Mouse (Mus musculus): ENCODE data around the gene Mfn2. TPM values are rescaled to one million over a fixed set of nuclear protein-coding genes. Genes with fewer than 3 reads are reported as not detected.

The Mfn2 gene
- polyA plus RNA-seq, 1 experiment from 2014 or later: 104 TPM

GRCm38 (mm10) chr4:147935904-147936303 is 31.4 kb upstream of the Mfn2 start:
- Histone ChIP-seq H3K4me3 (peak overlapping the region; percentile 55), H3K27ac (no peak overlapping the region), H3K9ac (peak overlapping the region; percentile 57; the same call in 1 of the 2 replicates), H3K9me3 (no peaks in the 10 kb centered on the region), H3K27me3 (replicated peaks) (no peaks in the 10 kb centered on the region), H3K36me3 (replicated peaks) (no peaks in the 10 kb centered on the region), H3K4me1 (peaks cover 17% of the 10 kb centered on the region), H3K4me2 (peak overlapping the region; percentile 94)
- no peak for ATAC-seq (replicated peaks)
- WGBS: 24% methylated on average over 9 of the region's 9 CpGs

GRCm38 (mm10) chr4:147934611-147935010 is 30.1 kb upstream of the Mfn2 start:
- Histone ChIP-seq H3K9ac (no peak overlapping the region), H3K36me3 (replicated peaks) (no peaks in the 10 kb centered on the region), H3K9me3 (no peaks in the 10 kb centered on the region), H3K4me2 (no peak overlapping the region), H3K4me1 (peaks cover 11% of the 10 kb centered on the region), H3K27me3 (replicated peaks) (no peaks in the 10 kb centered on the region), H3K4me3 (no peak overlapping the region), H3K27ac (no peak overlapping the region)
- ATAC-seq (replicated peaks): no peak
- 82% methylated on average over 4 of the region's 4 CpGs for WGBS

GRCm38 (mm10) chr4:147934134-147934533 is 29.6 kb upstream of the Mfn2 start:
- H3K27me3 ChIP-seq (replicated peaks): no peaks in the 10 kb centered on the region

GRCm38 (mm10) chr4:147930946-147931345 is 26.4 kb upstream of the Mfn2 start:
- no peak overlapping the region for H3K4me3 ChIP-seq
- no peak overlapping the region for H3K27ac ChIP-seq
- WGBS: 95% methylated on average over 14 of the region's 14 CpGs
- no peaks in the 10 kb centered on the region for H3K36me3 ChIP-seq (replicated peaks)
- H3K9me3 ChIP-seq: no peaks in the 10 kb centered on the region
- no peak overlapping the region for H3K9ac ChIP-seq
- ATAC-seq (replicated peaks): no peak
- no peak overlapping the region for H3K4me2 ChIP-seq
- H3K27me3 ChIP-seq (replicated peaks): no peaks in the 10 kb centered on the region
- H3K4me1 ChIP-seq: peaks cover 1% of the 10 kb centered on the region

More at GRCm38 (mm10) chr4:147934134-147934533, 29.6 kb upstream of the Mfn2 start:
- Histone ChIP-seq H3K9ac (no peak overlapping the region), H3K4me1 (peaks cover 11% of the 10 kb centered on the region), H3K4me3 (no peak overlapping the region), H3K27ac (no peak overlapping the region), H3K36me3 (replicated peaks) (no peaks in the 10 kb centered on the region), H3K9me3 (no peaks in the 10 kb centered on the region), H3K4me2 (no peak overlapping the region)
- no peak for ATAC-seq (replicated peaks)
- 71% methylated on average over 3 of the region's 3 CpGs for WGBS

GRCm38 (mm10) chr4:147928540-147928939 is 24.0 kb upstream of the Mfn2 start:
- 55% methylated on average over 7 of the region's 7 CpGs for WGBS
- no peak for ATAC-seq (replicated peaks)
- H3K9ac ChIP-seq: no peak overlapping the region
- H3K4me3 ChIP-seq: no peak overlapping the region
- no peaks in the 10 kb centered on the region for H3K9me3 ChIP-seq
- H3K4me1 ChIP-seq: no peaks in the 10 kb centered on the region
- no peak overlapping the region for H3K4me2 ChIP-seq
- H3K27ac ChIP-seq: no peak overlapping the region
- no peaks in the 10 kb centered on the region for H3K36me3 ChIP-seq (replicated peaks)
- H3K27me3 ChIP-seq (replicated peaks): no peaks in the 10 kb centered on the region

GRCm38 (mm10) chr4:147928136-147928535 is 23.6 kb upstream of the Mfn2 start:
- no peaks in the 10 kb centered on the region for H3K27me3 ChIP-seq (replicated peaks)
- H3K9ac ChIP-seq: no peak overlapping the region
- no peaks in the 10 kb centered on the region for H3K36me3 ChIP-seq (replicated peaks)
- no peaks in the 10 kb centered on the region for H3K4me1 ChIP-seq
- no peak overlapping the region for H3K4me3 ChIP-seq
- ATAC-seq (replicated peaks): no peak
- no peaks in the 10 kb centered on the region for H3K9me3 ChIP-seq
- H3K27ac ChIP-seq: no peak overlapping the region
- WGBS: 21% methylated on average over 9 of the region's 9 CpGs
- H3K4me2 ChIP-seq: no peak overlapping the region

GRCm38 (mm10) chr4:147927705-147928104 is 23.2 kb upstream of the Mfn2 start:
- Histone ChIP-seq H3K9me3 (no peaks in the 10 kb centered on the region), H3K9ac (no peak overlapping the region), H3K4me3 (no peak overlapping the region), H3K36me3 (replicated peaks) (no peaks in the 10 kb centered on the region), H3K4me1 (no peaks in the 10 kb centered on the region), H3K4me2 (no peak overlapping the region), H3K27ac (no peak overlapping the region), H3K27me3 (replicated peaks) (no peaks in the 10 kb centered on the region)
- no peak for ATAC-seq (replicated peaks)
- 49% methylated on average over 8 of the region's 8 CpGs for WGBS

GRCm38 (mm10) chr4:147922341-147922740 is 17.8 kb upstream of the Mfn2 start:
- Histone ChIP-seq H3K9me3 (no peaks in the 10 kb centered on the region), H3K4me2 (no peak overlapping the region), H3K4me3 (no peak overlapping the region), H3K27me3 (replicated peaks) (no peaks in the 10 kb centered on the region), H3K27ac (no peak overlapping the region), H3K9ac (no peak overlapping the region), H3K36me3 (replicated peaks) (no peaks in the 10 kb centered on the region), H3K4me1 (no peaks in the 10 kb centered on the region)
- 80% methylated on average over 11 of the region's 11 CpGs for WGBS
- no peak for ATAC-seq (replicated peaks)

- Histone ChIP-seq H3K9ac (no peak overlapping the region), H3K27me3 (replicated peaks) (no peaks in the 10 kb centered on the region), H3K4me2 (no peak overlapping the region), H3K27ac (no peak overlapping the region), H3K9me3 (no peaks in the 10 kb centered on the region), H3K4me1 (no peaks in the 10 kb centered on the region), H3K4me3 (no peak overlapping the region), H3K36me3 (replicated peaks) (no peaks in the 10 kb centered on the region)
- no peak for ATAC-seq (replicated peaks)
- 21% methylated on average over 10 of the region's 10 CpGs for WGBS
Measured at GRCm38 (mm10) chr4:147920973-147921372, 16.5 kb upstream of the Mfn2 start.

- WGBS: 57% methylated on average over 7 of the region's 7 CpGs
- no peak for ATAC-seq (replicated peaks)
- Histone ChIP-seq H3K27ac (no peak overlapping the region), H3K4me1 (no peaks in the 10 kb centered on the region), H3K27me3 (replicated peaks) (no peaks in the 10 kb centered on the region), H3K4me2 (no peak overlapping the region), H3K9ac (no peak overlapping the region), H3K36me3 (replicated peaks) (no peaks in the 10 kb centered on the region), H3K4me3 (no peak overlapping the region), H3K9me3 (no peaks in the 10 kb centered on the region)
Measured at GRCm38 (mm10) chr4:147918459-147919121, 14.1 kb upstream of the Mfn2 start.

GRCm38 (mm10) chr4:147909486-147909885 is 5.0 kb upstream of the Mfn2 start:
- no peak for ATAC-seq (replicated peaks)
- Histone ChIP-seq H3K4me3 (no peak overlapping the region), H3K27ac (no peak overlapping the region), H3K27me3 (replicated peaks) (no peaks in the 10 kb centered on the region), H3K9ac (no peak overlapping the region), H3K4me1 (peaks cover 4% of the 10 kb centered on the region), H3K36me3 (replicated peaks) (no peaks in the 10 kb centered on the region), H3K9me3 (no peaks in the 10 kb centered on the region), H3K4me2 (no peak overlapping the region)
- 87% methylated on average over 5 of the region's 5 CpGs for WGBS

- no peak overlapping the region for H3K4me2 ChIP-seq
- no peaks in the 10 kb centered on the region for H3K27me3 ChIP-seq (replicated peaks)
- H3K9me3 ChIP-seq: no peaks in the 10 kb centered on the region
- H3K4me1 ChIP-seq: peaks cover 14% of the 10 kb centered on the region
- H3K9ac ChIP-seq: no peak overlapping the region
- H3K27ac ChIP-seq: no peak overlapping the region
- ATAC-seq (replicated peaks): no peak
- no peak overlapping the region for H3K4me3 ChIP-seq
- WGBS: 80% methylated on average over 5 of the region's 5 CpGs
- no peaks in the 10 kb centered on the region; the same call in 1 of the 2 replicates for H3K36me3 ChIP-seq (replicated peaks)
Measured at GRCm38 (mm10) chr4:147906230-147906629, 1.7 kb upstream of the Mfn2 start.

GRCm38 (mm10) chr4:147905090-147905659 is 671 bp upstream of the Mfn2 start:
- peak overlapping the region; percentile 58 for H3K4me2 ChIP-seq
- WGBS: under 1% methylated on average over 8 of the region's 8 CpGs
- H3K9ac ChIP-seq: peak overlapping the region; percentile 86
- peak overlapping the region; percentile 81 for H3K4me3 ChIP-seq
- no peaks in the 10 kb centered on the region for H3K27me3 ChIP-seq (replicated peaks)
- peak overlapping the region; percentile 89 for H3K27ac ChIP-seq
- H3K4me1 ChIP-seq: peaks cover 17% of the 10 kb centered on the region
- ATAC-seq (replicated peaks): peak; percentile 55
- H3K9me3 ChIP-seq: no peaks in the 10 kb centered on the region
- H3K36me3 ChIP-seq (replicated peaks): no peaks in the 10 kb centered on the region; the same call in 1 of the 2 replicates

All from midbrain, embryonic 15.5 days (tissue).